Mouse (Mus musculus): ENCODE measurements around the gene Zfp653. TPM values are rescaled to one million over a fixed set of nuclear protein-coding genes. Genes with fewer than 3 reads are reported as not detected.

Zfp653 gene
- polyA plus RNA-seq, 1 experiment from 2014 or later: 16.4 TPM

- Histone ChIP-seq H3K4me3 (replicated peaks) (no peak overlapping the region), H3K4me1 (peaks cover 13% of the 10 kb centered on the region), H3K9me3 (no peaks in the 10 kb centered on the region), H3K27ac (no peak overlapping the region), H3K4me2 (no peak overlapping the region), H3K9ac (no peak overlapping the region), H3K36me3 (replicated peaks) (peaks cover 73% of the 10 kb centered on the region), H3K27me3 (no peaks in the 10 kb centered on the region)
- no peak for ATAC-seq (ENCODE audit: low FRiP score)
- WGBS: 92% methylated on average over 11 of the region's 11 CpGs
These were observed 5.5 kb downstream of the Zfp653 start for GRCm38 (mm10) chr9:22065642-22066041.

GRCm38 (mm10) chr9:22064341-22064740 lies 6.8 kb downstream of the Zfp653 start:
- peaks cover 82% of the 10 kb centered on the region for H3K36me3 ChIP-seq (replicated peaks)
- no peak for ATAC-seq (ENCODE audit: low FRiP score)
- WGBS: 97% methylated on average over 3 of the region's 3 CpGs
- H3K4me2 ChIP-seq: no peak overlapping the region
- H3K9me3 ChIP-seq: no peaks in the 10 kb centered on the region
- H3K27ac ChIP-seq: no peak overlapping the region
- H3K4me1 ChIP-seq: no peaks in the 10 kb centered on the region
- no peak overlapping the region for H3K4me3 ChIP-seq (replicated peaks)
- no peak overlapping the region for H3K9ac ChIP-seq
- H3K27me3 ChIP-seq: no peaks in the 10 kb centered on the region

GRCm38 (mm10) chr9:22061339-22061738 lies 9.8 kb downstream of the Zfp653 start:
- WGBS: 86% methylated on average over 2 of the region's 2 CpGs
- Histone ChIP-seq H3K4me2 (no peak overlapping the region), H3K9ac (no peak overlapping the region), H3K4me1 (no peaks in the 10 kb centered on the region), H3K27me3 (no peaks in the 10 kb centered on the region), H3K27ac (no peak overlapping the region), H3K4me3 (replicated peaks) (no peak overlapping the region), H3K9me3 (no peaks in the 10 kb centered on the region), H3K36me3 (replicated peaks) (peaks cover 86% of the 10 kb centered on the region)
- no peak for ATAC-seq (ENCODE audit: low FRiP score)

GRCm38 (mm10) chr9:22058011-22058424 lies 13.2 kb downstream of the Zfp653 start:
- 91% methylated on average over 9 of the region's 9 CpGs for WGBS
- Histone ChIP-seq H3K4me3 (replicated peaks) (no peak overlapping the region), H3K36me3 (replicated peaks) (peaks cover 56% of the 10 kb centered on the region), H3K27ac (no peak overlapping the region), H3K4me1 (peaks cover 6% of the 10 kb centered on the region), H3K9ac (no peak overlapping the region), H3K9me3 (no peaks in the 10 kb centered on the region), H3K27me3 (peaks cover 21% of the 10 kb centered on the region), H3K4me2 (no peak overlapping the region)
- ATAC-seq (ENCODE audit: low FRiP score): no peak

GRCm38 (mm10) chr9:22057031-22057517 lies 14.1 kb downstream of the Zfp653 start:
- no peak overlapping the region for H3K9ac ChIP-seq
- peaks cover 47% of the 10 kb centered on the region for H3K36me3 ChIP-seq (replicated peaks)
- no peak for ATAC-seq (ENCODE audit: low FRiP score)
- 94% methylated on average over 9 of the region's 9 CpGs for WGBS
- no peak overlapping the region for H3K4me3 ChIP-seq (replicated peaks)
- no peak overlapping the region for H3K27ac ChIP-seq
- H3K4me1 ChIP-seq: peaks cover 9% of the 10 kb centered on the region
- H3K4me2 ChIP-seq: no peak overlapping the region
- no peaks in the 10 kb centered on the region for H3K9me3 ChIP-seq
- peaks cover 29% of the 10 kb centered on the region for H3K27me3 ChIP-seq

GRCm38 (mm10) chr9:22056303-22056910 lies 14.8 kb downstream of the Zfp653 start:
- Histone ChIP-seq H3K4me1 (peaks cover 11% of the 10 kb centered on the region), H3K9ac (no peak overlapping the region), H3K36me3 (replicated peaks) (peaks cover 42% of the 10 kb centered on the region), H3K27me3 (peaks cover 32% of the 10 kb centered on the region), H3K9me3 (no peaks in the 10 kb centered on the region), H3K4me3 (replicated peaks) (no peak overlapping the region), H3K27ac (no peak overlapping the region), H3K4me2 (no peak overlapping the region)
- ATAC-seq (ENCODE audit: low FRiP score): no peak
- 84% methylated on average over 9 of the region's 9 CpGs for WGBS

GRCm38 (mm10) chr9:22055713-22056112 lies 15.5 kb downstream of the Zfp653 start:
- peaks cover 13% of the 10 kb centered on the region for H3K4me1 ChIP-seq
- 42% methylated on average over 29 of the region's 29 CpGs for WGBS
- H3K27me3 ChIP-seq: peaks cover 32% of the 10 kb centered on the region
- no peak overlapping the region for H3K9ac ChIP-seq
- H3K4me3 ChIP-seq (replicated peaks): no peak overlapping the region
- peaks cover 35% of the 10 kb centered on the region for H3K36me3 ChIP-seq (replicated peaks)
- H3K9me3 ChIP-seq: no peaks in the 10 kb centered on the region
- H3K27ac ChIP-seq: no peak overlapping the region
- no peak for ATAC-seq (ENCODE audit: low FRiP score)
- no peak overlapping the region for H3K4me2 ChIP-seq

- Histone ChIP-seq H3K36me3 (replicated peaks) (peaks cover 27% of the 10 kb centered on the region), H3K4me1 (peaks cover 25% of the 10 kb centered on the region), H3K4me3 (replicated peaks) (peak overlapping the region; percentile 11), H3K9me3 (no peaks in the 10 kb centered on the region), H3K27ac (no peak overlapping the region), H3K27me3 (peaks cover 32% of the 10 kb centered on the region), H3K9ac (no peak overlapping the region), H3K4me2 (peak overlapping the region; percentile 46)
- 3% methylated on average over 32 of the region's 32 CpGs for WGBS
- peak; percentile 8; the same call in 1 of the 2 replicates for ATAC-seq (ENCODE audit: low FRiP score)
These were observed 16.6 kb downstream of the Zfp653 start for GRCm38 (mm10) chr9:22054411-22055076.

GRCm38 (mm10) chr9:22053657-22054056 lies 17.5 kb downstream of the Zfp653 start:
- H3K4me2 ChIP-seq: no peak overlapping the region
- H3K9ac ChIP-seq: no peak overlapping the region
- H3K27ac ChIP-seq: no peak overlapping the region
- ATAC-seq (ENCODE audit: low FRiP score): no peak
- H3K4me3 ChIP-seq (replicated peaks): no peak overlapping the region
- H3K36me3 ChIP-seq (replicated peaks): peaks cover 27% of the 10 kb centered on the region
- peaks cover 32% of the 10 kb centered on the region for H3K27me3 ChIP-seq
- WGBS: 40% methylated on average over 7 of the region's 7 CpGs
- no peaks in the 10 kb centered on the region for H3K9me3 ChIP-seq
- H3K4me1 ChIP-seq: peaks cover 34% of the 10 kb centered on the region

- Histone ChIP-seq H3K9me3 (no peaks in the 10 kb centered on the region), H3K36me3 (replicated peaks) (peaks cover 10% of the 10 kb centered on the region), H3K27ac (peak within 1 kb of the TSS; percentile 92), H3K9ac (peak within 1 kb of the TSS; percentile 94), H3K4me3 (replicated peaks) (peak within 1 kb of the TSS; percentile 88), H3K4me2 (peak within 1 kb of the TSS; percentile 63), H3K4me1 (peaks cover 51% of the 10 kb centered on the region), H3K27me3 (peaks cover 32% of the 10 kb centered on the region)
- 1% methylated on average over 27 of the region's 28 CpGs for whole genome bisulfite sequencing
- peak; percentile 87 for ATAC-seq (ENCODE audit: low FRiP score)
These were observed 19.3 kb downstream of the Zfp653 start, which contains the start of gene Elavl3 for GRCm38 (mm10) chr9:22051958-22052254. Gene Elavl3 (minus strand): TSS chr9:22052023.

GRCm38 (mm10) chr9:22051161-22051957 lies 19.8 kb downstream of the Zfp653 start:
- Histone ChIP-seq H3K36me3 (replicated peaks) (0 out of 2 replicates have a peak, but pooled peaks cover 6% of the 10 kb centered on the region), H3K4me1 (peaks cover 51% of the 10 kb centered on the region), H3K9ac (peak overlapping the region; percentile 94), H3K27me3 (peaks cover 32% of the 10 kb centered on the region), H3K4me3 (replicated peaks) (peak overlapping the region; percentile 88), H3K4me2 (peak overlapping the region; percentile 63), H3K27ac (peak overlapping the region; percentile 92), H3K9me3 (no peaks in the 10 kb centered on the region)
- ATAC-seq (ENCODE audit: low FRiP score): peak; percentile 34
- under 1% methylated on average over 42 of the region's 67 CpGs for WGBS

GRCm38 (mm10) chr9:22050351-22050889 lies 20.8 kb downstream of the Zfp653 start:
- Histone ChIP-seq H3K36me3 (replicated peaks) (0 out of 2 replicates have a peak, but pooled peaks cover 5% of the 10 kb centered on the region), H3K27me3 (peaks cover 26% of the 10 kb centered on the region), H3K9me3 (no peaks in the 10 kb centered on the region), H3K4me3 (replicated peaks) (peak overlapping the region; percentile 88), H3K4me2 (peak overlapping the region; percentile 63), H3K9ac (peak overlapping the region; percentile 94), H3K4me1 (peaks cover 51% of the 10 kb centered on the region), H3K27ac (peak overlapping the region; percentile 92)
- ATAC-seq (ENCODE audit: low FRiP score): peak; percentile 74
- under 1% methylated on average over 43 of the region's 43 CpGs for WGBS
